Mouse (Mus musculus) CD8-positive naive resting alpha-beta T cell, adult 2 months (primary cell): ENCODE results near the gene Serping1.
A peak's percentile ranks its signal among the peaks of the same experiment; 100 is the strongest.
"Not testable (repeated sequence)": the region's sequence is repeated elsewhere in the genome, so short reads cannot be mapped to it uniquely, and the experiment has no call there.

Experiments
- DNase-seq, 2 experiments: peaks; one replicate each; pipeline ENCODE4 v3.0.0; 2022; ENCODE audit warnings: low read depth in 2 of 2, low spot score in 2 of 2

The Serping1 gene

DNA sequence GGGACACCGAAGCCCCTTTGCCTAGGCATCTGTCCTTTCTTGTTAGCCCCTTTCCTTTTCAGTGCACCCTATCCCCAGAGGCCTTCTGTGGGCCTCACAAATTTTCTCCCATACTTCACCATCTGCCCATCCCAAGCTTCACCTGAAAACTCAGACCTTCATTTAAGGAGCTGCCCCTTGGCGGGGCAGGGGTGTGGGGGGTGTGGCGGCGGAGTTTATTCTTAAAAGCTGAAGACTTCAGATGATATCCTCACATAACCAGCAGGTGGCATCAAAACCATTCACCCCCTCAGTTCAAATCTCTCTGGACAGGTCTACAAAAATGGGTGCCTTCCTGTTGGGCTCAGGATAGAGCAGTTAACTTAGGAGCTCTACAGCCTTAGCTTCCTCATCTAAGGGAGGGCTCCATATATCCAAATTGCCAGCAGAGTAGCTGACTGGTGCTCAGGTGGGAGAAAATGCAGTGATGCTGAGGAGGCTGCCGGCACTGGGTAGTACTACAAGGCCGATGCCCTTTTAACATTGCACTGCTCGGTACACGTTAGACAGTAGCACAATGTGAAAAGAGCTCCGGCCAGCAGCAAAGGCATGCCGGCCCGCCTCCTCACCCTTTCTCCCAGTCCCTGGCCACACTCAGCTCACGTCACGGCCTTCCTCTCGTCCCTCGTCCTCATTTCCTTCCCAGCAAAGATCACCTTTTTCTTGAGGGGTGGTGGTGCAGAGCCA lies 34.5 kb downstream of the Serping1 start:
- no peak for DNase-seq

DNA sequence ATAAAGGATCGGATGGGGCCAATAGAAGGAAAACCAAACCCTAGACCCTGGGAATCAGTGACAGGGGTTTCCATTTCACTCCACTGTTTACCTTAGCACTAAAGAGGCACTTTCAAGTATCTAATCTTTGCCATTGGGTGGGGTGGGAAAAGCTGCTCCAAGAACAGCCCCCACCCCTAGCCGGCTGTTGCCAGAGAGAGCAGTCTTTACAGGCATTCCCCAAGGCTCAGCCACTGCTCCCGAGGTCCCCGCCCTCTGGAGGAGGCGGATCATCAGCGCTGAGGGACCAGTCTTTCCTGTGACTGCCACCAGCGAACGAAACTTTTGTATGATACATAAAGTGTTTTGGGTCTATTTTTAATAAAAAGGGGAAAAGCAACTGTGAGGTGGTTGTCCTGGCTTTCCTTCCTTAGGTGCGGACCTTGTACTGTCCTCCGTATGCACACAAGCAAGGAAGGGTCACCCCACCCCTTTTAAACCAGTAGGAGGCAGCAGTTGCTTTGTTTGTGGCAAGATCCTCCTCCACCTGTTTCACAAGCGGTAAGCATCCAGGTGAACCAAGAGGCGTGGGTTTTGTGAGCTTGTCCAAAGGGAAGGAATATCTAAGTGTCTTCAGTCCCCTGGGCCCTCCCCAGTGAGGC lies 36.9 kb downstream of the Serping1 start:
- DNase-seq, result no peak

DNA sequence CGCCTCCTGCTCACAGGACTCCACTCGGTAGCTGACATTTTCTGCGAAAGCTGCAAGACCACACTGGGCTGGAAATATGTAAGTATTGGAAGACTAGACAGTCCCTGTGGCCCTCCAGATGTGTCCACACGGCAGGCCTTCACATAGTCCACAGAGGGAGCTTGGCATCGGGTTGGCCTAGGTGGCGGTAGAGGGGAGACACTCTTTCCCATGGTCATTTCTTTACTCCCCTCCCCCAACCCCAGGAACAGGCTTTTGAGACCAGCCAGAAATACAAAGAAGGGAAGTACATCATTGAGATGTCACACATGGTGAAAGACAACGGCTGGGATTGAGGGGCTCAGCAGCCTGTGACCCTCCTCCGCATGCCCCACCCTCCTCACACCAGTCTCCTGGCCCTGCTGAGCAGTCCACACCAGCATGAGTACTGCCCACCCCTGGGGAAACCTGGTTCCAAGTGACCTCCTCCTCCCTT lies 37.8 kb downstream of the Serping1 start:
- DNase-seq, result no peak

DNA sequence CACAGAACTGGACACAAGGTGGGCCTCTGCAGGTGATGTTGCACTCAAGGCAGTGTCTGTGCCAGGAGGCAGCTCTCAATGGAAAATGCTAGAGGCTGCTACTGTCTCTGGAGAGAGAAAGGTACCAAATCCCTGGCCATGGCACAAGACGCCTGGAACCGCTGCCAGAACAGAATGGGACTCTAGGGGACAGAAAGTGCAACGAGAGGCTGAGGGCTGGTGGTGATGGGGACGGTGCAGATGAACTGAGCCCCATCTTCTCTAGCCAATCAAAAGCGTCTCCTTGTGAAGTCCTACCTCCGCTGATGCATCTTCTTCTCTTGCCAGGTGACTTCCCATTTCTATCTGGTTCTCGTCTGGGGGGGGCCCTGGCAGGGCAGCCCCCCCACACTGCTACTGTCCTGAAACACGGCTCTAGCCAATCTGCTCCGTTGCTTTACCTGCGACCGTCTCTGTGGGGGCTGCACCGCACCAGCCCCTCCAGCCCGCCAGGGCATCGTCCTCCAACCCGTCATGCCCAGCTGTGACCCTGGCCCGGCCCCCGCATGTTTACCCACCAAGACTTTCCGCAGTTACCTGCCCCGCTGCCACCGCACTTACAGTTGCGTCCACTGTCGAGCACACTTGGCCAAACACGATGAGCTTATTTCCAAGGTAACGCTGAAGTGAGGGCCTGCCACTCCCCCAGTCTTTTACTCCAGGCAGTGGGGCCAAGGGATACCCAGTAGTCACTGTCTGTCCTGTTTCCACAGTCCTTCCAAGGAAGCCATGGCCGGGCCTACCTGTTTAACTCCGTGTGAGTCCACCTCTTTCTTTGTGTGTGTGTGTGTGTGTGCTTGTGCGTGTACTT lies 38.7 kb downstream of the Serping1 start:
- DNase-seq, result no peak

DNA sequence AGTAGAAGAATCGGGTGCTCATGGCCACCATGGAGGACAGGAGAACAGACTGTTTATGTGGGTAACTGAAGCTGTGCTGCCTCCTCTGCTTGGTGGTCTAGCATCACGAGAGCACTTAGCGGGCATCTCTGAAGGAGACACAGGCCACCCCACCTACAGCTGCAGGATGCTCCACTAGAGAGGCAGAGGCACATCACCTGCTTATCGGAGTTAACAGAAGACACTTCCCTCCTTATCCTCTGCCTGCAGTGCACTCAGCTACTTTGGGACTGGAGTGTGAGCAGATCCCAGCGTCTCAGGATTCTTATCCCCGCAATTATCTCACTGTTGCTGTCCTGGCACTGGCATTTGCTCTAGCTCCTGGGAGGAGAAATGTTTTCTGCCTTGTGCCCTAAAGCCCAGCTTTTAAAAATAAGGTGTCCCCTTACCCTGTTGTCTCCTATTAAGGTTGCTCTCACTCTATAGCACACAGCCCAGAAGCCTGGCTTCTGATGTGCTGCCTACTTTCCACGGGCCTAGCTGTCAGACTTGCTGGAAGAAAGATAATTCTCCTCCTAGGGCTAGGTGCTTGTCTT lies 39.8 kb downstream of the Serping1 start:
- no peak for DNase-seq

DNA sequence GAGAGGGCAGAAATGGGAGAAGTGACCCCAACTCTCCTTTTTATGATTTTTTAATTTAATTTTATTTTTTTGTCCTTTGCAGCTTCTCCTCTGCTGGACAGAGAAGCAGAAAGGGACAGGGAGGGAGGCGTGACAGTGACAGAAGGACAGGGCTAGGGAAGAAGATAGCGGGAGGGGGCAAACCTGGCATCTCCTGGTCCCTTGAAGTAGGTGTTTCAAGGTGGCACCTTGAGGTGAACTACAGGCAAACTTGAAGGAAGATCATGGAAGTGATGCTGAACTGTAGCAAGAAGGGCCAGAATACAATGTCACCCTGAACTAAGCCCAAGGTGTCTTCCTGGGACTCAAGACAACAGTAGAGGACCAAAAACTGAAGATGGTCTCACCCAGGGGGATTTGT lies 40.3 kb downstream of the Serping1 start:
- no peak for DNase-seq

DNA sequence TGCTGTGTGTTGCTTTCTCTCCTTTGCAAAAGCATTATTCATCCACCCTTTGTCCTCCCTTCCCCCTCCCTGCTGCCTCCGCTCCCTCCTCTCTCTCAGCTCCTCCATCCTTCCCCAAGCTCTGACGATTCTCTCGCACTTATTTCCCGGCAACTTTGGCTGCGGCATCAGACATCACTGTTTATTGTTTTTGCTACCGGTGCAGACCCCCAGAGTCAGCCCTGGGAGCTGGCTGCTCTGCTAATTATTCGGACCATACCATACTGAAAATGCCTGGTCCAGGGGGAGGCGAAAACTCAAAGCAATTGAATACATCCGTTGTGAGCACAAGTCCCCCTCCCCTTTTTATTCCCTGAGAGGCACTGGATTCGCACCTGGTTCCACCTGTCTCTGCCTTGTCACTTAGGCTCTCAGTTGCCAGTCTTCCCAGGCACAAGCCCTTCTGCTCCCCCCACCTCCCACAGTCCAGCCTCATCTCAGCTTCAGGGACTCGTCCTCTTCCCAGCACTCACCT lies 40.8 kb downstream of the Serping1 start:
- no peak for DNase-seq

DNA sequence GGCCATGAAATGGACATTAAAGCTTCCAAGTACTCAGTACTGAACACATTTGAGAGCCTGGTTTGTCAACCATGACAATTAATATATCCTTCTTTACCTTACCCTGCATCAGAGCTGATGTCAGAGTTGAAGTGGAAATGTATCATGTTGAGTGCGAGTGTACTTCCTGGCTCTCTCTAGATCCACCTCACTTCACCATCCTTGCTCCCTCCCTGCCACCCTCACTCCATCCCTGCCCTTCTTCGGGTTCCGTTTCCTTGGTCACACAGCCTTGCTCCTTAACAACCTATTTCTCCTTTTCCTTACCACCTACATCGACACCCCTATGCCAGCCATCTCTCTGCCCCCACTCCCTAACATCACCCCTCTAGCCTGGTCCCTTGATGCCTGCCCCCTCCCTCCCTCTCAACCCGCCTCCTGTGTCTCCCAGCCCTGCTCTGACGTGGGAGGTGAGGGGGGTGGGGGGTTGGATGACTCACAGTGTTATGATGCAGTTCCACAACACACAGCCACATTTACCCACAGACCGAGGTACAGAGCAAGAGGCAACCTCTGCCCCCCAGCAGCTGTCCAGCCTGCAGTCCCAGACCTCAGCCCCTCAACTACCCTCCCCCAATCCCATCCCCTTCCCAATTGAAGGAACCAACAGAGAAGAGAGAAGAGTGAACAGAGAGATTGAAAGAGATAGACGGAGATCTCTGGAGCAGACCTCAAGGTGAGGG lies 41.5 kb downstream of the Serping1 start, which contains the start of gene Ypel4:
Gene Ypel4 (plus strand): TSS at position 480 of the 722 bp plus-strand sequence.
- peak in 1 of 2 experiments; percentile 58 for DNase-seq

DNA sequence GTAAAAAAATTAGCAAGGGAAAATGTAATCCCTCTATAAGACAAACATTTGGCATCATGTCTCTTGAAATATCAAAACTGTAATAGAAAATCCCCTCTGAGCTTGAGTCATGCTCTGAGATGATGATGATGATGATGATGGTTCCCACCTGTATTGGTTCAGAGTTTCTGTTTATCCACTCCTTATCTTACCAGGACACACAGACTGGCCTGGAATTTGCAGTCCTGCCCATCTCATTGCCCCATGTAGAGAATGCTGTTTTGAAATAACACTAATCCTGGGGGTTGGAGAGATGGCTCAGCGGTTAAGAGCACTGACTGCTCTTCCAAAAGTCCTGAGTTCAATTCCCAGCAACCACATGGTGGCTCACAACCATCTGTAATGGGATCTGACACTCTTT lies 42.9 kb downstream of the Serping1 start:
- no peak for DNase-seq

DNA sequence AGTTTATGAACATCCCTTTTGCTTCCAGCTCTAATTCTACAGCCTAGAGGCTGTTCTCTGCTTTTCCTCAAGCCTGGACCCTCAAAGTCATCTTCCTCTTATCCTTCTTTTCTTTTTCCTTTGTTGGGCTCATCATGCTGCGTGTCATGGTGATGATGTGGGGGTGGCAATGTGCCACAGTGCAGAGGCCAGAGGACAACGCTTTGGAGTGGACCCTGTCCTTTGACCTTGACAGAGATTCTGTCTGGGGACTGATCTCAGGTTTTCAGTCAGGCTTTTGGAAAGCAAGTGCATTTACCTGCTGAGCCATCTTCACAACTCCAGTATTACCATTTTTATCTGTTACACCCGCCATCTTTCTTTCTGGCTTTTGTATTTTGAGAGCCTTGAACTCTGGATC lies 44.0 kb downstream of the Serping1 start:
- DNase-seq, result no peak

DNA sequence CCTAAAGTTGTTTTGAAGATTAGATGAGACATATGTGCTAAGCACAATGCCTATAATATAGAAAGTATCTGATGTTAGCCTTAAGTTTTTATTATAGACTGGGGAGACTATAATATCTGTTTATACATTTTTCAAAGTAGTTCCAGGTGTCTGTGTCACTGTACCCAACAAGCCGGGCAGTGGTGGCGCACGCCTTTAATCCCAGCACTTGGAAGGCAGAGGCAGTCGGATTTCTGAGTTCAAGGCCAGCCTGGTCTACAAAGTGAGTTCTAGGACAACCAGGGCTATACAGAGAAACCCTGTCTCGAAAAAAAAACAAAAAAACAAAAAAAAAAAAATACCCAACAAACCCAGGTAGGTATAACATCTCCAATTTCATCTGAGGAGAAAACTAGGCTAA lies 47.1 kb downstream of the Serping1 start:
- DNase-seq, result not testable (repeated sequence)

DNA sequence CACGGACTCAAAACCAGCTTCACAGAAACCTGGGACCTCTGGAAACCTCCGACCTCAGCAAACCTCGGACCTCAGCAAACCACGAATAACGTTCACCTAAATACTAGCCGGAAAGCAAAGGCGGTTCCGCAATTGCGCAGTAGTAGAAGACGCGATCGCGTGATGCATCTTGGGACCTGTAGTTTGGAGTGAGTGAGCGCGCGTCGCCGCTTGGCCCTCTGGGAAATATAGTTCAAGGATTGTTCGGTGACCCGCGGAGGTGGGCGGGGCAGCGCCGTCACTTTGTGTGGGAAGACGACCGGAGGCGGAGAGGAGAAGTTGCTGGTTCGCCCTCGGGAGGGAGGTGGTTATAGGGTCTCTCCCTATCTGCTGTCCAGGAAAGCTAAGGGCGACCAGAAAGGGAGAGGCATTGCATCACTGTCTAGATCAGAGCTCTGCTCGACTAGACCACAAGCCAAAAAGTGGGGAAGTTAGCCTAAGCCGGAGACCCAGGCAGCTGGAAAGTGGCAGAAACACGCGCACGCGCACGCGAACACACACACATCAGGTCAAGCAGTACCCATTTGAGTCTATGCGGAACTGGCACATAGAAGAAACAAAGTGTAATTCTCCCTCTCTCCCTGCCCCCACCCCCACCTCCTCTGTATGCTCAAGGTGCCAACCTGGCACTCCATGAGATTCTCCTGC lies 47.9 kb downstream of the Serping1 start, which contains the start of gene Clp1:
Gene Clp1 (minus strand): TSS at position 179 of the 687 bp plus-strand sequence.
- DNase-seq, result peak; percentile 87 to 90

DNA sequence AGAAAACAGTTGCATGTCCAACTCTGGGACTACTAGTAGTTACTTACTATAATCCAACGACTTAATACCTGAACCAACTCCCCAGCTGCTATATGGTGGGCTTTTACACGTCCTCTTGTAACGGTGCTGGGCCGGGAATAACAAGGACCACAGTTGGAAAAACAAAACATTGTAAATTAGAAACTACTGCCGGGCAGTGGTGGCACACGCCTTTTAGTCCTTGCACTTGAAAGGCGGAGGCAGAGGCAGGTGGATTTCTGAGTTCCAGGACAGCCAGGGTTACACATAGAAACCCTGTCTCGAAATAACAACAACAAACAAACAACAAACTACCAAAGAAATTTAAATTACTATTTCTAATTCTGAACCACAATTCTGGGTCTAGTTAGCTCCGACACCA lies 48.5 kb downstream of the Serping1 start:
- no peak for DNase-seq

DNA sequence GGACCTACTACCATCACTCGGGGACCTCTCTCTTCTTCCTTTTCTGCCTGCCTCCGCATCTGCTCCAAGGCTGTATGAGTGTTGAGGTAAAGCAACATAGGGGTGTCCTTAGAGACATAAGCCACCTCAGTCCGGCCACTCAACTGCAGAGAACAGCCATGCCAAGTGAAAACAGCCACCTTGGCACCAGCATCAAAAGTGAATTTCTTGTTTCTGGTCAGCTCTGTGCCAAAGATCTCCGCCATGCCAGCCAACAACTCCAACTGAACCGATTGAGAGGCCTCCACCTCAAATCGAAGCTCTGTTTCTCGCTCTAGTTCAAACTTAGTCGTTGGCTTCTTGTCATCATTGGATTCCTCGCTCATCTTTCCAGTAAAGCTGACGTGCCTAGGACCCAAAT lies 49.5 kb downstream of the Serping1 start:
- DNase-seq, result no peak

DNA sequence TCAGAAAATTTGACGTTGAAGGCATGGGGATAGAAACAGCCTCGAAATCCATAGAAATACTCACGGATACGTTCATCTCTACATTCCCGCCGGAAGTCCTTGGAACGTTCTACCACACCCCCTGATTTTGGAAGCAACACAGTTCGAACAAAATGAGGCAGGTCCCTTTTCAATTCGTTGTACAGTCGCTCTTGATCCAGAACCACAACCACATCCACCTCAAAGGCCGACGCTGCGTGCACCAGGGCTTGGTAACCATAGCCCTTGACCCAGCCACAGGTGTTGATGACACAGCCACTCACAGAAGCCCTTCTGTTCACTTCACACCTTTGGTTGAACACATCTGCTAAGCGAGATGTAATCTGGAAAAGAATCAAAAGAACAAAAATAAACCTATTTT lies 51.4 kb downstream of the Serping1 start:
- DNase-seq, result no peak

DNA sequence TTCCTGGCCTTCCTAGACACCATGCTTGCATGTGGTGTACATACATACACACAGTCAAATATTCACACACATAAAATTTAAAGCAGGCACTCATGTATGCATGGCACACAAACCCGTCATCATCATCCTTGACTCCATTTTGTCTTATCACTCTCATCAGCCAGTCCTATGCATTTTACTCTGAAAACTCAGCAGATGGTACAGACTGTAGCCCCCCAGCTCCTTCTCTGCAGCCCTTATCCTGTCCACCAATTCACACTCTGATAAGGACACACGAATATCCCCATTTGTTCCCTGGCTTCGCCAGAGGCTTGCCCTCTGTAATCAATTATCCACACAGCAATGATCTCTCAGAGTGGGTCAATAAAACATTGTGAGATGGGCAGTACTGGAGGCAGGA lies 54.1 kb downstream of the Serping1 start:
- no peak for DNase-seq

DNA sequence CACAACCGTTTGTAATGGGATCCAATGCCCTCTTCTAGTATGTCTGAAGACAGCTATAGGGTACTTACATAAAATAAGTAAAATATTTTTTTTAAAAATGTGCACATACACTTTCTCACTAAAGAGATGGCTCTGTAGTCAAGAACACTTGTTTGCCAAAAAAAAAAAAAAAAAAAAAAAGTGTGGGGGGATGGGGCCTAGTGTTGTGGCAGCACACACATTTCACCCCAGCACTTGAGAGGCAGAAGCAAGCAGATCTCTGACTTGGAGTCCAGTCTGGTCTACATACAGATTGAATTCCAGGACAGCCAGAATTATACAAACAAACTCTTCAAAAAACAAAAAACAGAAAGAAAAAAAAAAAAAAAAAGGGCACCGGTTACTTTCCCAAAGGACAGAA lies 54.5 kb downstream of the Serping1 start:
- no peak for DNase-seq

DNA sequence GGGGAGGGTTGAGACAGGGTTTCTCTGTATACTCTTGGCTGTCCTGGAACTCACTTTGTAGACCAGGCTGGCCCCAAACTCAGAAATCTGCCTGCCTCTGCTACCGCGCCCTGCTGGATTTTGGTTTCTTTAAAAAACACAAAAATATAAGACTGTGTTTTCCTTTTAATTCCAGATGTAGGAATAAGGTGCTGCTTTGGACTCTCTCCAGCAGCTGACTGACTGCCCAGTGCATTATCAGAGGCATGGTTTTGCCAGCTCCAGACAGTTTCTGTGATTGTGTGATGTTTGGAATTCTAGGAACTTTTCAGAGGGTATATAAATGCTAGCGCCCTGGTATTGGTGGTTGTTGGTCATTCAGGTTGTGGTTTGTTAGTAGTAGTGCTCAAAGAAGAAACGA lies 57.9 kb downstream of the Serping1 start:
- no peak for DNase-seq

DNA sequence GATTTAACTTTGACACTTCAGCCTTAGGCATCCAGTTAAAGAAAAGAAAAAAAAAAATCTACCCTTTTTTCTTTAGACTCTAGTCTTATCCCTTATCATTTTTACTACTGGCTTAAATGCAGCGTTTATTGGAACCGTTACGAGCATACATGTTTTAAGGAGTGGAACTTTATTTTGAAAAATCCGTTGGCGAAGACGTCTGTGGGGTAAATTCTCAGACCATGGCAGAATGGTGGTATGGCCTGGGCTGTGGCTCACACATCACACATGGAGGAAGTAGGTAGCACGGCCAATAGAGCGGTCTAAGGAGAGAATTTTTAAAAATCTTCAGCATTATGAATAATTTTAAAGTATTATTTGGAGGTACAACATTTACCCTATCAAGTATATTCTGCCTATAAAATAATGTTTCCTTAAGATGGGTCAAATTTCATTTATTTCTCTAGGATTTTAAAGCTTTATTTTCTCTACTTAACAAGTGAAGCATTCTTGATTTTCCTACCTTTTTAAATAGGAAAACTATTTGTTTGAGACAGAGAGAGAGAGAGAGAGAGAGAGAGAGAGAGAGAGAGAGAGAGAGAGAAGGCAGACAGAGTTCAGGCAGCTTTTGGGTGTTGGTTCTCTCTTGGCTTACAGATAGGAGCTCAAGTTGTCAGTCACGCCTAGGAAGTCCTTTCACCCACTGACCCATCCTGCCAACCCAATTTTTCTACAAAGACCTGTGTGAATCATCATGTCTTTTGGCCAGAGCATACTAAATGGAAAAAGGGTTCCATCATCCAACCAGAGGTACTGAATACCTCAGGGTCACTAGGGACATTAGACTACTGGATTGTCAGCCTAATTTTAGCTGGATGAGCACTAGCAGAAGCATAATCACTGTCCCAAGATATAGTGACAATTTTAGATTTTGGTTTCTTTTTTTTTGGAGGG lies 58.6 kb downstream of the Serping1 start:
- no peak for DNase-seq
